Mouse (Mus musculus): Measurements from ENCODE around the gene Zfp449.
A peak's percentile ranks its signal among the peaks of the same experiment; 100 is the strongest.

The Zfp449 gene

GRCm38 (mm10) chrX:56346176-56346931 lies at the start of gene Zfp449:
Gene Zfp449, plus strand, starts transcription at chrX:56346400.
- peak; percentile 88 for DNase-seq (ENCODE audit: low spot score)

GRCm38 (mm10) chrX:56307597-56307996 lies 38.6 kb upstream of the Zfp449 start:
- DNase-seq (ENCODE audit: low spot score), result no peak

- no peak for DNase-seq (ENCODE audit: low spot score)
These were observed 33.4 kb upstream of the Zfp449 start for GRCm38 (mm10) chrX:56312813-56313212.

- DNase-seq (ENCODE audit: low spot score), result no peak
These were observed 24.1 kb upstream of the Zfp449 start for GRCm38 (mm10) chrX:56322096-56322495.

- no peak for DNase-seq (ENCODE audit: low spot score)
These were observed 23.5 kb upstream of the Zfp449 start for GRCm38 (mm10) chrX:56322731-56323130.

GRCm38 (mm10) chrX:56332046-56332445 lies 14.2 kb upstream of the Zfp449 start:
- no peak for DNase-seq (ENCODE audit: low spot score)

GRCm38 (mm10) chrX:56340305-56340704 lies 5.9 kb upstream of the Zfp449 start:
- peak; percentile 75 for DNase-seq (ENCODE audit: low spot score)

GRCm38 (mm10) chrX:56342921-56343320 lies 3.3 kb upstream of the Zfp449 start:
- no peak for DNase-seq (ENCODE audit: low spot score)

GRCm38 (mm10) chrX:56346932-56347253 lies 693 bp downstream of the Zfp449 start:
- peak; percentile 15 for DNase-seq (ENCODE audit: low spot score)

- peak; percentile 58 for DNase-seq (ENCODE audit: low spot score)
These were observed 28.4 kb downstream of the Zfp449 start, which contains the start of gene Smim10l2a for GRCm38 (mm10) chrX:56374431-56375128. Gene Smim10l2a, plus strand, starts transcription at chrX:56374586.

- no peak for DNase-seq (ENCODE audit: low spot score)
These were observed 34.7 kb downstream of the Zfp449 start for GRCm38 (mm10) chrX:56380852-56381251.

- DNase-seq (ENCODE audit: low spot score), result peak; percentile 49
These were observed 37.9 kb downstream of the Zfp449 start for GRCm38 (mm10) chrX:56384142-56384541.

GRCm38 (mm10) chrX:56404646-56405045 lies 58.4 kb downstream of the Zfp449 start:
- no peak for DNase-seq (ENCODE audit: low spot score)

GRCm38 (mm10) chrX:56405482-56405881 lies 59.3 kb downstream of the Zfp449 start:
- DNase-seq (ENCODE audit: low spot score), result no peak

- DNase-seq (ENCODE audit: low spot score), result no peak
These were observed 59.9 kb downstream of the Zfp449 start for GRCm38 (mm10) chrX:56406128-56406527.
